Mouse (Mus musculus) hindbrain, embryonic 14.5 days (tissue): ENCODE data around the gene Mepe. TPM values are rescaled to one million over a fixed set of nuclear protein-coding genes. Genes with fewer than 3 reads are reported as not detected.

Experiments
- microRNA-seq: library from miRNA; unstranded; fragments of <30 nt; microRNA quantifications from one replicate; pipeline ENCODE4, GENCODE M21; 2016
- polyA plus RNA-seq: library from polyadenylated mRNA; unstranded; fragments of >200 nt; fragmentation: Nextera tagmentation; extraction: Ambion mirVana; gene quantifications from 2 replicates; pipeline ENCODE4 v1.2.1, GENCODE M21; 2014

Gene Mepe
- polyA plus RNA-seq, 1 experiment from 2014 or later: not detected

Small RNA genes lying within 50 kb of the gene (microRNA-seq; reads per million reads assigned to microRNA genes)
- gene Gm23616: not detected

Other genes with a start within 250 kb of the Mepe start
- gene Gm17660, start 247.7 kb upstream of the Mepe start, polyA plus RNA-seq: not detected in 2 replicates
- 286 and 356 TPM in 2 replicates for gene Sparcl1, start 211.6 kb upstream of the Mepe start, polyA plus RNA-seq
- not detected in 2 replicates for gene Dspp, start 154.6 kb upstream of the Mepe start, polyA plus RNA-seq
- gene Dmp1, start 122.7 kb upstream of the Mepe start, polyA plus RNA-seq: 0.21 and 0.23 TPM in 2 replicates
- not detected in 2 replicates for gene Ibsp, start 26.2 kb upstream of the Mepe start, polyA plus RNA-seq
- gene Spp1, start 109.8 kb downstream of the Mepe start, polyA plus RNA-seq: 7.4 and 12.4 TPM in 2 replicates
- gene Pkd2, start 134.1 kb downstream of the Mepe start, polyA plus RNA-seq: 12.0 TPM in 2 replicates
- 12.2 and 13.7 TPM in 2 replicates for gene BC005561, start 183.0 kb downstream of the Mepe start, polyA plus RNA-seq